In genomic region chr12:76814120-76814519, GRCm38 (mm10) we compare ENCODE assay signal across 32 mouse cellular contexts. TPM values are rescaled to one million over a fixed set of nuclear protein-coding genes. Genes with fewer than 3 reads are reported as not detected.
"Had no signal": no experiment of that assay in that cellular context is flagged by ENCODE, and none has a peak within 500 bp of the region (broad histone marks: within the 10 kb centered on the region; RNA-seq: fewer than 3 reads in every experiment).

No protein-coding gene starts in this region.

- H3K9me3 ChIP-seq: heart, embryonic 10.5 days; heart, embryonic 12.5 days; hindbrain, embryonic 10.5 days; hindbrain, embryonic 12.5 days; kidney, embryonic 15.5 days; limb, embryonic 13.5 days; limb, embryonic 15.5 days; liver, embryonic 12.5 days had no signal

- H3K9ac ChIP-seq: hindbrain, embryonic 12.5 days; hindbrain, embryonic 14.5 days; kidney, embryonic 15.5 days; limb, embryonic 15.5 days; liver, embryonic 12.5 days; liver, embryonic 14.5 days had no signal

- H3K4me2 ChIP-seq: heart, embryonic 12.5 days; hindbrain, embryonic 12.5 days; hindbrain, embryonic 14.5 days; kidney, embryonic 15.5 days; limb, embryonic 13.5 days; limb, embryonic 15.5 days; liver, embryonic 12.5 days had no signal

- DNase-seq: gastrocnemius, postnatal 25 days; heart, adult 18-20 months; heart, postnatal 10 days; heart, postnatal 4 days; kidney, adult 11 months; kidney, adult 2 months; kidney, adult 9 months; kidney, postnatal 14 days; kidney, postnatal 36 days; layer of hippocampus, adult 9-11 months; layer of hippocampus, postnatal 36 days; left cerebral cortex, postnatal 4 days; lung, adult 18-20 months had no signal

- H3K4me3 ChIP-seq: heart, embryonic 10.5 days; heart, embryonic 12.5 days; hindbrain, embryonic 10.5 days; hindbrain, embryonic 12.5 days; kidney, embryonic 15.5 days; limb, embryonic 13.5 days; limb, embryonic 15.5 days; liver, embryonic 12.5 days had no signal

- H3K4me1 ChIP-seq: liver, embryonic 12.5 days had no signal

- ATAC-seq: hindbrain, embryonic 16.5 days; intestine, embryonic 16.5 days; liver, embryonic 12.5 days had no signal

- H3K36me3 ChIP-seq: heart, embryonic 10.5 days; heart, embryonic 12.5 days; hindbrain, embryonic 10.5 days; hindbrain, embryonic 12.5 days; kidney, embryonic 15.5 days; limb, embryonic 13.5 days; limb, embryonic 15.5 days; liver, embryonic 12.5 days had no signal

- H3K27ac ChIP-seq: heart, embryonic 10.5 days; hindbrain, embryonic 10.5 days; hindbrain, embryonic 12.5 days; hindbrain, embryonic 14.5 days; kidney, embryonic 15.5 days; kidney, postnatal 0 days; limb, embryonic 13.5 days; limb, embryonic 15.5 days; liver, embryonic 12.5 days; liver, embryonic 14.5 days had no signal

- H3K27me3 ChIP-seq: hindbrain, embryonic 12.5 days; limb, embryonic 15.5 days had no signal

RNA-seq across cellular contexts. Expression of gene Rab15, which starts 8.6 kb away (rescaled TPM):
- total RNA-seq: granulocyte monocyte progenitor cell, adult 5-6 weeks; liver, adult 2 months had no signal
- polyA plus RNA-seq: liver, adult 2 months had no signal

RNA-seq across cellular contexts. Expression of gene Gpx2, which starts 18.8 kb away (rescaled TPM):
- total RNA-seq: gastrocnemius, postnatal 25 days; gastrocnemius, postnatal 4 days; granulocyte monocyte progenitor cell, adult 5-6 weeks; heart, adult 8-10 months; heart, postnatal 10 days; heart, postnatal 25 days; heart, postnatal 4 days; left cerebral cortex, postnatal 4 days had no signal
- polyA plus RNA-seq: heart, embryonic 12.5 days; heart, embryonic 14.5 days; hindbrain, embryonic 10.5 days; kidney, embryonic 15.5 days; liver, embryonic 12.5 days had no signal
